Comparison of ENCODE assay signal across 25 mouse cellular contexts in genomic region chr3:42867370-42867769, GRCm38 (mm10).
A peak's percentile ranks its signal among the peaks of the same experiment; 100 is the strongest.
DNase-seq lines count a peak whose midpoint lies in the region; ATAC-seq and TF ChIP-seq lines count a peak whose summit lies in the region.
"Had no signal": no experiment of that assay in that cellular context is flagged by ENCODE, and none has a peak within 500 bp of the region (broad histone marks: within the 10 kb centered on the region; RNA-seq: fewer than 3 reads in every experiment).

No protein-coding gene starts in this region.

- TF ChIP-seq CTCF in CH12.LX (conservative IDR thresholded peaks at IDR 0.05 in 1 of 2, IDR thresholded peaks at IDR 0.05 in 1 of 2; ENCODE audit: low read depth in 2 of 2, low read length in 2 of 2) = no peak
- no peak for TF ChIP-seq CTCF in midbrain, postnatal 0 days (IDR thresholded peaks at IDR 0.05)

- 0 out of 2 replicates have a peak, but pooled peaks have one; percentile 75 for ATAC-seq in limb, embryonic 12.5 days (ENCODE audit: insufficient number of reproducible peaks, insufficient read depth, low FRiP score, low TSS enrichment, low read depth)
- no peak for ATAC-seq in midbrain, postnatal 0 days (ENCODE audit: low FRiP score)
- ATAC-seq in forebrain, embryonic 12.5 days (ENCODE audit: low FRiP score) = no peak
- ATAC-seq: forebrain, embryonic 13.5 days; forebrain, embryonic 15.5 days; forebrain, postnatal 0 days had no signal

- dilution Hi-C loops in CH12.LX (cut with MboI; ENCODE audit: extremely low pct_ligation_motif_present, extremely low pct_unique_long_range_greater_than_20kb, low sequenced_read_pairs) = no loop called here

- H3K9me3 ChIP-seq in CH12.LX (replicated peaks; ENCODE audit: low read length) = no peaks in the 10 kb centered on the region
- no peaks in the 10 kb centered on the region for H3K9me3 ChIP-seq in limb, embryonic 12.5 days
- H3K9me3 ChIP-seq in midbrain, postnatal 0 days (ENCODE audit: low read length) = no peaks in the 10 kb centered on the region
- H3K9me3 ChIP-seq in forebrain, embryonic 12.5 days = no peaks in the 10 kb centered on the region
- H3K9me3 ChIP-seq: embryonic facial prominence, embryonic 13.5 days; embryonic facial prominence, embryonic 15.5 days; forebrain, embryonic 10.5 days; forebrain, embryonic 13.5 days; forebrain, embryonic 15.5 days had no signal

- 74% methylated on average over 1 of the region's 1 CpGs for WGBS in limb, embryonic 12.5 days
- 94% methylated on average over 1 of the region's 1 CpGs for WGBS in midbrain, postnatal 0 days
- WGBS in forebrain, embryonic 12.5 days = 83% methylated on average over 1 of the region's 1 CpGs

- TF ChIP-seq EP300 in CH12.LX (IDR thresholded peaks at IDR 0.05; ENCODE audit: low read length) = no peak

- DNase-seq in CH12.LX (ENCODE audit: extremely low read depth) (no peak), ES-CJ7 (ENCODE audit: low read depth, low spot score) (peak; percentile 2), ZHBTc4 (ENCODE audit: low read depth, low spot score) (peak; percentile 14)
- DNase-seq in midbrain, postnatal 0 days (ENCODE audit: low spot score) = no peak
- DNase-seq in urinary bladder, adult 18-20 months (ENCODE audit: low spot score in 2 of 2) = no peak
- no peak for DNase-seq in natural killer cell, adult 2 months (ENCODE audit: low spot score in 2 of 2)
- DNase-seq: adrenal gland, adult 2 months; adrenal gland, postnatal 10 days; adrenal gland, postnatal 25 days; cerebellum, adult 11 months; cerebellum, adult 18-20 months; cerebellum, adult 8-10 months; cerebellum, adult 9-11 months; cerebellum, postnatal 14 days; cerebellum, postnatal 36 days; embryo, embryonic 11 days; forebrain, postnatal 0 days had no signal

- H3K36me3 ChIP-seq in CH12.LX (replicated peaks in 1 of 2; ENCODE audit: control insufficient read depth in 1 of 2, insufficient read depth in 1 of 2, low read length in 1 of 2) = no peaks in the 10 kb centered on the region
- no peaks in the 10 kb centered on the region for H3K36me3 ChIP-seq in limb, embryonic 12.5 days
- no peaks in the 10 kb centered on the region for H3K36me3 ChIP-seq in midbrain, postnatal 0 days (ENCODE audit: insufficient read depth, low read length)
- H3K36me3 ChIP-seq in forebrain, embryonic 12.5 days (replicated peaks) = no peaks in the 10 kb centered on the region
- H3K36me3 ChIP-seq: embryonic facial prominence, embryonic 13.5 days; embryonic facial prominence, embryonic 15.5 days; forebrain, embryonic 10.5 days; forebrain, embryonic 15.5 days had no signal

- no peak overlapping the region for H3K4me3 ChIP-seq in CH12.LX (replicated peaks in 1 of 3; ENCODE audit: low read depth in 2 of 3, low read length in 2 of 3, poor library complexity in 1 of 3)
- H3K4me3 ChIP-seq in limb, embryonic 12.5 days (replicated peaks) = no peak overlapping the region
- no peak overlapping the region for H3K4me3 ChIP-seq in midbrain, postnatal 0 days (ENCODE audit: low read depth, low read length)
- H3K4me3 ChIP-seq in forebrain, embryonic 12.5 days (replicated peaks) = no peak overlapping the region
- H3K4me3 ChIP-seq: embryonic facial prominence, embryonic 13.5 days; embryonic facial prominence, embryonic 15.5 days; erythroblast, embryonic 14.5 days; forebrain, embryonic 10.5 days; forebrain, embryonic 13.5 days; forebrain, embryonic 15.5 days had no signal

- no peak overlapping the region for H3K9ac ChIP-seq in CH12.LX (ENCODE audit: insufficient read depth, low read depth)
- no peak overlapping the region for H3K9ac ChIP-seq in limb, embryonic 12.5 days (replicated peaks)
- H3K9ac ChIP-seq in midbrain, postnatal 0 days (replicated peaks; ENCODE audit: low read length, poor library complexity, severe bottlenecking) = no peak overlapping the region
- H3K9ac ChIP-seq in forebrain, embryonic 12.5 days = no peak overlapping the region
- H3K9ac ChIP-seq: embryonic facial prominence, embryonic 13.5 days; embryonic facial prominence, embryonic 15.5 days; forebrain, embryonic 13.5 days; forebrain, embryonic 15.5 days; forebrain, postnatal 0 days had no signal

- H3K27ac ChIP-seq in CH12.LX (ENCODE audit: insufficient read depth, low read depth) = no peak overlapping the region
- no peak overlapping the region for H3K27ac ChIP-seq in limb, embryonic 12.5 days
- no peak overlapping the region for H3K27ac ChIP-seq in midbrain, postnatal 0 days (ENCODE audit: low read depth, low read length)
- H3K27ac ChIP-seq in forebrain, embryonic 12.5 days = no peak overlapping the region
- H3K27ac ChIP-seq: embryonic facial prominence, embryonic 13.5 days; embryonic facial prominence, embryonic 15.5 days; forebrain, embryonic 10.5 days; forebrain, embryonic 13.5 days; forebrain, embryonic 15.5 days had no signal

- no peak overlapping the region for H3K4me2 ChIP-seq in CH12.LX (ENCODE audit: insufficient read depth, low read depth, poor library complexity, severe bottlenecking)
- no peak overlapping the region for H3K4me2 ChIP-seq in limb, embryonic 12.5 days
- H3K4me2 ChIP-seq in midbrain, postnatal 0 days (ENCODE audit: low read depth, low read length, poor library complexity, severe bottlenecking) = no peak overlapping the region
- no peak overlapping the region for H3K4me2 ChIP-seq in forebrain, embryonic 12.5 days
- H3K4me2 ChIP-seq: embryonic facial prominence, embryonic 13.5 days; embryonic facial prominence, embryonic 15.5 days; forebrain, embryonic 13.5 days; forebrain, embryonic 15.5 days had no signal

- in situ Hi-C loops in CH12.LX (cut with MboI; ENCODE audit: low pct_ligation_motif_present, low pct_unique_long_range_greater_than_20kb, low sequenced_read_pairs) = no loop called here

- no peak for TF ChIP-seq RAD21 in CH12.LX (IDR thresholded peaks at IDR 0.05; ENCODE audit: low read depth, low read length)

- no peaks in the 10 kb centered on the region for H3K79me2 ChIP-seq in CH12.LX (replicated peaks; ENCODE audit: control insufficient read depth, extremely low read depth, insufficient read depth, poor library complexity, severe bottlenecking)

- no peaks in the 10 kb centered on the region for H3K27me3 ChIP-seq in CH12.LX (replicated peaks)
- no peaks in the 10 kb centered on the region for H3K27me3 ChIP-seq in limb, embryonic 12.5 days
- no peaks in the 10 kb centered on the region for H3K27me3 ChIP-seq in midbrain, postnatal 0 days (ENCODE audit: insufficient read depth, low read length)
- H3K27me3 ChIP-seq in forebrain, embryonic 12.5 days = no peaks in the 10 kb centered on the region
- H3K27me3 ChIP-seq: embryonic facial prominence, embryonic 13.5 days; embryonic facial prominence, embryonic 15.5 days; forebrain, embryonic 13.5 days; forebrain, embryonic 15.5 days had no signal

- peaks cover 0 to 12% of the 10 kb centered on the region in 2 experiments; a peak in 2 of 4 replicates for H3K4me1 ChIP-seq in CH12.LX (ENCODE audit: control insufficient read depth in 1 of 2, insufficient read depth in 2 of 2)
- peaks cover 3% of the 10 kb centered on the region for H3K4me1 ChIP-seq in limb, embryonic 12.5 days (replicated peaks)
- H3K4me1 ChIP-seq in midbrain, postnatal 0 days (ENCODE audit: insufficient read depth, low read length) = no peaks in the 10 kb centered on the region
- no peaks in the 10 kb centered on the region for H3K4me1 ChIP-seq in forebrain, embryonic 12.5 days
- H3K4me1 ChIP-seq: embryonic facial prominence, embryonic 13.5 days; embryonic facial prominence, embryonic 15.5 days; forebrain, embryonic 10.5 days; forebrain, embryonic 13.5 days; forebrain, embryonic 15.5 days had no signal

- TF ChIP-seq POLR2A in CH12.LX (IDR thresholded peaks at IDR 0.05; ENCODE audit: low read depth, low read length) = no peak

TF ChIP-seq in CH12.LX, 34 proteins besides CTCF, POLR2A, EP300 and RAD21:
- no peak for TF ChIP-seq MXI1 (IDR thresholded peaks at IDR 0.05; ENCODE audit: low read depth, low read length)
- no peak for TF ChIP-seq ZKSCAN1 (IDR thresholded peaks at IDR 0.05; ENCODE audit: borderline replicate concordance, low read depth, low read length)
- TF ChIP-seq MAFK (IDR thresholded peaks at IDR 0.05; ENCODE audit: insufficient replicate concordance, low read length) = peak; percentile 78

Comparison
In these comparisons a context has a peak if more than half of its experiments do, and no peak if none do; other contexts are left out.
1. DNase-seq: peak in ES-CJ7 (single experiment) and ZHBTc4 (single experiment); none in CH12.LX (single experiment), midbrain, postnatal 0 days (single experiment), urinary bladder, adult 18-20 months (0 of 2) and natural killer cell, adult 2 months (0 of 2).